Mouse (Mus musculus) heart, adult 2 months (tissue): Measurements from ENCODE around the gene Zfp277. TPM values are rescaled to one million over a fixed set of nuclear protein-coding genes. Genes with fewer than 3 reads are reported as not detected.

Source experiments
- DNase-seq, 2 experiments: peaks; one replicate each; pipeline ENCODE4 v3.0.0; 2021
- H3K27ac ChIP-seq: fragments of 200-600 bp; 2 replicates; pipeline ENCODE4 v1.8.1; 2022
- H3K27me3 ChIP-seq: fragments of 200-500 bp; 2 replicates; pipeline ENCODE4 v1.6.1; 2012; ENCODE audit warnings: mild to moderate bottlenecking, low read length, inconsistent platforms, mixed read lengths; ENCODE audit not compliant: control insufficient read depth, insufficient read depth
- H3K36me3 ChIP-seq: fragments of 200-500 bp; 2 replicates; pipeline ENCODE4 v1.6.1; 2012; ENCODE audit warnings: low read length, inconsistent platforms; ENCODE audit not compliant: control insufficient read depth, insufficient read depth
- H3K4me1 ChIP-seq: fragments of 200-500 bp; 2 replicates; pipeline ENCODE4 v1.6.1; 2011; ENCODE audit warnings: low read length; ENCODE audit not compliant: control insufficient read depth, insufficient read depth
- H3K4me3 ChIP-seq: fragments of 200-600 bp; 2 replicates; pipeline ENCODE4 v1.8.1; 2022
- H3K79me2 ChIP-seq: fragments of 200-500 bp; replicated peaks from 2 replicates; pipeline ENCODE4 v1.6.1; 2012; ENCODE audit warnings: mild to moderate bottlenecking, inconsistent platforms, low read length, moderate library complexity, mixed read lengths; ENCODE audit not compliant: control insufficient read depth, insufficient read depth
- H3K9ac ChIP-seq: fragments of 200-500 bp; 2 replicates; pipeline ENCODE4 v1.6.1; 2012; ENCODE audit warnings: low read depth, mild to moderate bottlenecking, control low read depth, inconsistent platforms, low read length, mixed read lengths
- CTCF ChIP-seq: fragments of 200-600 bp; IDR thresholded peaks from 2 replicates; pipeline ENCODE4 v1.8.1; 2022; ENCODE audit warnings: antibody characterized with exemption, mild to moderate bottlenecking, moderate library complexity
- EP300 ChIP-seq: fragments of 200-500 bp; IDR thresholded peaks from 2 replicates; pipeline ENCODE4 v1.6.1; 2011; ENCODE audit warnings: low read depth, low read length, control low read depth; ENCODE audit not compliant: insufficient read depth
- POLR2A ChIP-seq: fragments of 200-500 bp; IDR thresholded peaks from 2 replicates; pipeline ENCODE4 v1.6.1; 2011; ENCODE audit warnings: mild to moderate bottlenecking, low read depth, low read length, control low read depth; ENCODE audit not compliant: insufficient read depth
- WGBS: fragments of 180-500 bp; shearing (Covaris S2); methylation state at CpG from one replicate; pipeline ENCODE4 v1.1.7; 2018; 5-methylcytosine and 5-hydroxymethylcytosine counted together
- intact Hi-C: fragments of 180-260 bp; cut with DNase I; formaldehyde crosslinking; loops from one replicate; pipeline ENCODE4 v1.15.1; 2025
- polyA plus RNA-seq: library from polyadenylated mRNA; depleted of rRNA; stranded (reverse); fragments of >200 nt; gene quantifications from 2 replicates; pipeline ENCODE4 v1.2.3, GENCODE M21; 2012
- total RNA-seq, 2 experiments: library from RNA; stranded (reverse); gene quantifications; 2 replicates each; pipeline ENCODE4 v1.2.3; 2021

The Zfp277 gene
- total and polyA plus RNA-seq, 3 experiments = 5.2 to 10.9 (median 10.6) TPM

DNA sequence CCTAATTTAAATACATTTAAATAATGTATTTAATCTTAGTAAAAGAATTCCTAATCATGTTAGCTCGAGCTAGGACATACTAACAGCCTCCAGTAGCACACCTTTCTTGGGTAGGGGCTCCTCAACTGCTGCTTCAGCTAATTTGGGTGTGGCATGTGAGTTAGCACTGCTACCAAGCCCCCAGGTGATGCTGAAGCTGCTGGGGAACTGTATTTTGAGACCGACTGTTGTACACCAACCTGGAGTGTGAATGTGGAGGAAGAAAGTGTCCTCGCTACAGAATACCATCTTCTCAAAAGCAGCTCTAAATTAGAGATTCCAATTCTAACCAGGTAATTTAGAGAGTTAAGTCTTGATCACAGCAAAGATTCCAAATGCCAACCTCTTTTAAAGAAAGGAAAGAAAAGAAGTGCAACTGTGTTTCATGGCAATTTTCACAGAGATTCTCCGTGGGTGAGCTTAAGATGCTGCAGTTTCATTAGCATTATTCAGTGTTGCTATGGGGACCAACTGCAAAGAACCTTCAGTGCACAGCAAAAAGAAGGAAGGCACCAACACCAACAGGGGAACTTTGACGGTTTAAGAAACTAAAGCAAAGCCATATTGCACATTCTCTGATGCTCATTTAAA is 30.9 kb downstream of the Zfp277 start:
- peaks cover 18% of the 10 kb centered on the region for H3K36me3 ChIP-seq
- 85% methylated on average over 5 of the region's 5 CpGs for WGBS
- no peak overlapping the region for H3K9ac ChIP-seq
- H3K4me3 ChIP-seq = no peak overlapping the region
- TF ChIP-seq EP300 (no peak), CTCF (no peak)
- intact Hi-C loops = no loop called here
- H3K79me2 ChIP-seq = no peaks in the 10 kb centered on the region
- H3K4me1 ChIP-seq = peaks cover 6% of the 10 kb centered on the region
- no peaks in the 10 kb centered on the region for H3K27me3 ChIP-seq
- no peak overlapping the region for H3K27ac ChIP-seq
- DNase-seq = no peak

DNA sequence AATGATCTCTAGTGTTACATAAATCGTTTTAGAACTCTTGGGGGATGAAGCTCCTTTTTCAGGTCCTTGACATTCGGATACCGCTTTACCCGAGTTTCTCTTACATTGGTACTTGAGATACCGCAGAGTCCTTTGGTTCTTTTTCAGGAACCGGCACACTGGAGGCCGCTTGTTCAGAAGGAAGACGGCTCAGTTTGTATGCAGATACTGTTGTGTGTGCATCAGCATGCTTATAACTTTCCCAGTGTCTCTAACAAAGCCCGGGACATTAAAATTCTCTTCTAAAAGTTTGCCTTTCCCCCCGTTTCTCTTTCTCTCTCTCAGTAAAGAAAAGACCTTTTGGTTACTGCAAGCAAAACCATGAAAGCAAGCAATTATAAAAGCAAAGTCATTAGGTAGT is 45.9 kb downstream of the Zfp277 start:
- no peak for TF ChIP-seq EP300
- no peak for TF ChIP-seq CTCF
- TF ChIP-seq POLR2A = no peak
- no peak overlapping the region for H3K9ac ChIP-seq
- no peak for DNase-seq
- 0 out of 2 replicates have a peak, but pooled peaks cover 1% of the 10 kb centered on the region for H3K79me2 ChIP-seq
- H3K36me3 ChIP-seq = no peaks in the 10 kb centered on the region
- H3K4me3 ChIP-seq = no peak overlapping the region
- intact Hi-C loops = no loop called here
- WGBS = 95% methylated on average over 10 of the region's 10 CpGs
- H3K4me1 ChIP-seq = no peaks in the 10 kb centered on the region
- H3K27ac ChIP-seq = no peak overlapping the region
- no peaks in the 10 kb centered on the region for H3K27me3 ChIP-seq

DNA sequence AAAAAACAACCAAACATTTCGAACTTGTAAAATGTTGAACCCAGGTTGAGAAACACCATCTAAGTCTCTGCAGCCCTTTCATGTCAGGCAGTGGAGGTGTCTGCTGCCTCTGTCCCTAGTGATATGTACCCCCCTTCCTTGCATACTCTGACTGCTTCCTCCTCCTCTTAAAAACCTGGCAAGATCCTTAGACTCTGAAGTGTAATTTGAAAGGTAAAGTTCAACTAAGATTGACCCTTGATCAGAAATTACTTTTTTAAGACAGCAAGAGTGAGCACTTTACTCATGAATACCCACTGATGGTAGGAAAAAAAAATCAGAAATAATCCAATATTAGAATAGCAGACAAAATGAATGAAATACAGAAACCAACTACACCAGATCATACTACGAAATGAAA is 46.3 kb downstream of the Zfp277 start:
- WGBS = 93% methylated on average over 2 of the region's 2 CpGs
- Histone ChIP-seq H3K27me3 (no peaks in the 10 kb centered on the region), H3K4me1 (no peaks in the 10 kb centered on the region), H3K79me2 (0 out of 2 replicates have a peak, but pooled peaks cover 1% of the 10 kb centered on the region), H3K27ac (no peak overlapping the region), H3K36me3 (no peaks in the 10 kb centered on the region), H3K4me3 (no peak overlapping the region), H3K9ac (no peak overlapping the region)
- TF ChIP-seq POLR2A (no peak), EP300 (no peak), CTCF (no peak)
- intact Hi-C loops = no loop called here
- DNase-seq = no peak

DNA sequence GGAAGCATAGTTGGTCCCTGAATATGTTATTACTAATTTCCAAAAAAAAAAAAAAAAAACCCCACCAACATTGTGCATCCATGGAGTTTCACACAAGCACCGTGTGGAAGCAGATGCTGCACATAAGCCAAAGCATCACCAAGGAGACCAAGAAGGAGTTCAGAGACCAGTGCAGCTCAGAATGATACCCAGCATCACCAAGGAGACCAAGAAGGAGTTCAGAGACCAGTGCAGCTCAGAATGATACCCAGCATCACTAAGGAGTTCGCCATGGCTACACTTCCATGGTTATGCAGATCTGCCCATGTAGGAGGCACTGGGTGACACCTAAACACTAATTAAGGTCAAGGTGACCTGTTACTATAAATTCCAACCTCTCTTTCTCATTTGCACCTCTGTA is 46.8 kb downstream of the Zfp277 start:
- WGBS = 91% methylated on average over 2 of the region's 2 CpGs

DNA sequence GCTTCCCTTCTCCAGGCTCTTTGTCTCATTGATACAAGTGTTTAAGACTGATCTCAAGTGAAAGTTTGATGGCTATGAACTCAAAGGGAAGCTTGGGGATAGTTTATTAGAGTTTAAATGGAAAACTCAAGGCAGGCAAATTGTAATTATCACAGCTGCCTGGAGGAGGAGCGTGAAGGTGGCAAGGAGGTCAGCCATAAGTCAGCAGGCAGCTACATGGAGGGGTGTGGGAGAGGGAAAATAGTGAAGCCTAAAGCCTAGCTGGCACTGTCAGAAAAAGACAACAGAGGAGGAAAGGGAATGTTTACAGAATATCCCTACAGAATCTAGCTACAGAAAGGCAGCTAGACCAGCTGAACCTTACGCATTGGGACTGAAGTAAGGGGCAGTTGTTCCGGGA is 52.8 kb downstream of the Zfp277 start:
- WGBS = 63% methylated on average over 3 of the region's 3 CpGs
- no peaks in the 10 kb centered on the region; the same call in 1 of the 2 replicates for H3K4me1 ChIP-seq
- no peak overlapping the region for H3K4me3 ChIP-seq
- no peaks in the 10 kb centered on the region for H3K27me3 ChIP-seq
- TF ChIP-seq EP300 = no peak
- no peaks in the 10 kb centered on the region for H3K36me3 ChIP-seq
- 0 out of 2 replicates have a peak, but pooled peaks cover 1% of the 10 kb centered on the region for H3K79me2 ChIP-seq
- no peak overlapping the region for H3K9ac ChIP-seq
- intact Hi-C loops = no loop called here
- no peak for DNase-seq
- no peak overlapping the region for H3K27ac ChIP-seq

More for the DNA sequence above, 46.8 kb downstream of the Zfp277 start:
- Histone ChIP-seq H3K4me1 (no peaks in the 10 kb centered on the region), H3K27ac (no peak overlapping the region), H3K4me3 (no peak overlapping the region), H3K79me2 (0 out of 2 replicates have a peak, but pooled peaks cover 1% of the 10 kb centered on the region), H3K9ac (no peak overlapping the region), H3K36me3 (no peaks in the 10 kb centered on the region), H3K27me3 (no peaks in the 10 kb centered on the region)
- TF ChIP-seq EP300 = no peak
- TF ChIP-seq POLR2A = no peak
- TF ChIP-seq CTCF = no peak
- no peak for DNase-seq
- intact Hi-C loops = no loop called here

DNA sequence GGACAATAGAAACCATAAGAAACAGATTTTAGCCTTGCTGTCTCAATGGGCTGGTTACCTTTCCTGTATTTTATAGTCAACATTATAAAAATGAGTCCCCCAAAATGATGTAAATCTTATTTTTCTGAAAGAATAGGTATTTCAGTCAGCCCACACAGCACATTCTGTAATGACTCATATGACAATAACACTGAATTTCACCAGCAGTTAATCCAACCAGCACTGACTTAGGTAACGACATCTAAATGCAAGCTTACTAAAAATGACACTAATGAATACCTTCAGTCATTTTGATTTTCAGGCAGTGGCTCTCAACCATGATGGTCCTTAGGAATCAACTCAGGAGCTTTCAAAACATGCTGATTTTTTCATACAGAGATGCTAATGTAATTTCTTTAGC is 54.4 kb downstream of the Zfp277 start:
- no peaks in the 10 kb centered on the region for H3K27me3 ChIP-seq
- H3K27ac ChIP-seq = no peak overlapping the region
- intact Hi-C loops = no loop called here
- no peak overlapping the region for H3K9ac ChIP-seq
- H3K36me3 ChIP-seq = no peaks in the 10 kb centered on the region
- no peaks in the 10 kb centered on the region for H3K79me2 ChIP-seq
- no peaks in the 10 kb centered on the region; the same call in 1 of the 2 replicates for H3K4me1 ChIP-seq
- DNase-seq = no peak
- no peak for TF ChIP-seq EP300
- no peak for TF ChIP-seq CTCF
- TF ChIP-seq POLR2A = no peak
- 92% methylated on average over 1 of the region's 1 CpGs for WGBS
- H3K4me3 ChIP-seq = no peak overlapping the region
